Mouse (Mus musculus) spleen, adult 12 weeks (tissue): Measurements from ENCODE around the gene Trp53i13.

ENCODE experiments used
- DNase-seq: peaks from one replicate; pipeline ENCODE4 v3.0.0; 2022; ENCODE audit warnings: low spot score

Trp53i13 gene

GRCm38 (mm10) chr11:77492311-77492871 is 23.4 kb downstream of the Trp53i13 start:
- no peak for DNase-seq

GRCm38 (mm10) chr11:77491502-77492291 is 24.1 kb downstream of the Trp53i13 start:
- DNase-seq: no peak

- peak; percentile 73 for DNase-seq
These were observed 24.7 kb downstream of the Trp53i13 start for GRCm38 (mm10) chr11:77491123-77491501.

- DNase-seq: no peak
These were observed 25.3 kb downstream of the Trp53i13 start for GRCm38 (mm10) chr11:77490451-77490850.

GRCm38 (mm10) chr11:77489591-77490235 is 26.1 kb downstream of the Trp53i13 start, which contains the start of gene Ankrd13b:
Gene Ankrd13b (minus strand): TSS chr11:77489678.
- no peak for DNase-seq

- DNase-seq: no peak
These were observed 26.8 kb downstream of the Trp53i13 start for GRCm38 (mm10) chr11:77488771-77489581.

GRCm38 (mm10) chr11:77486798-77487197 is 29.0 kb downstream of the Trp53i13 start:
- DNase-seq: no peak

GRCm38 (mm10) chr11:77485229-77485628 is 30.6 kb downstream of the Trp53i13 start:
- no peak for DNase-seq

- no peak for DNase-seq
These were observed 32.1 kb downstream of the Trp53i13 start for GRCm38 (mm10) chr11:77483510-77484255.

GRCm38 (mm10) chr11:77483043-77483442 is 32.7 kb downstream of the Trp53i13 start:
- DNase-seq: no peak

GRCm38 (mm10) chr11:77476895-77477294 is 38.9 kb downstream of the Trp53i13 start:
- no peak for DNase-seq

GRCm38 (mm10) chr11:77476216-77476615 is 39.6 kb downstream of the Trp53i13 start:
- DNase-seq: no peak

- DNase-seq: no peak
These were observed 43.0 kb downstream of the Trp53i13 start for GRCm38 (mm10) chr11:77472775-77473174.

GRCm38 (mm10) chr11:77471407-77471806 is 44.4 kb downstream of the Trp53i13 start:
- no peak for DNase-seq

GRCm38 (mm10) chr11:77468397-77468796 is 47.4 kb downstream of the Trp53i13 start:
- no peak for DNase-seq

- DNase-seq: peak; percentile 64
These were observed 48.0 kb downstream of the Trp53i13 start for GRCm38 (mm10) chr11:77467784-77468183.

- peak; percentile 69 for DNase-seq
These were observed 48.6 kb downstream of the Trp53i13 start for GRCm38 (mm10) chr11:77467157-77467556.

- no peak for DNase-seq
These were observed 49.2 kb downstream of the Trp53i13 start for GRCm38 (mm10) chr11:77466544-77466943.

GRCm38 (mm10) chr11:77465111-77465510 is 50.7 kb downstream of the Trp53i13 start:
- DNase-seq: no peak

- DNase-seq: no peak
These were observed 51.1 kb downstream of the Trp53i13 start for GRCm38 (mm10) chr11:77464684-77465083.

- DNase-seq: no peak
These were observed 52.0 kb downstream of the Trp53i13 start for GRCm38 (mm10) chr11:77463786-77464185.

- DNase-seq: no peak
These were observed 52.7 kb downstream of the Trp53i13 start for GRCm38 (mm10) chr11:77463101-77463445.
